Mouse (Mus musculus) E14TG2a.4 (cell line): ENCODE data around the gene Gm28891.
"Not testable (repeated sequence)": the region's sequence is repeated elsewhere in the genome, so short reads cannot be mapped to it uniquely, and the experiment has no call there.

ENCODE experiments used
- H3K27me3 ChIP-seq: 2 replicates; pipeline ENCODE4 v1.6.1; 2014; ENCODE audit warnings: low read length, control low read depth; ENCODE audit not compliant: insufficient read depth
- H3K36me3 ChIP-seq: 2 replicates; pipeline ENCODE4 v1.6.1; 2014; ENCODE audit warnings: low read length, control low read depth; ENCODE audit not compliant: insufficient read depth
- H3K4me1 ChIP-seq: replicated peaks from 2 replicates; pipeline ENCODE4 v1.6.1; 2014; ENCODE audit warnings: low read depth, low read length, control low read depth
- H3K4me3 ChIP-seq: replicated peaks from 2 replicates; pipeline ENCODE4 v1.5.1; 2014; ENCODE audit warnings: mild to moderate bottlenecking, low read length
- H3K9me3 ChIP-seq: 2 replicates; pipeline ENCODE4 v1.6.1; 2014; ENCODE audit warnings: low read length, control low read depth

The Gm28891 gene

GRCm38 (mm10) chrY:60240902-60241301, at the start of gene Gm28891:
TSS of gene Gm28891 (plus strand) at chrY:60241202.
- H3K36me3 ChIP-seq, H3K4me1 ChIP-seq, H3K9me3 ChIP-seq, H3K4me3 ChIP-seq, H3K27me3 ChIP-seq: not testable (repeated sequence)
